Mouse (Mus musculus) thymus, adult 18-20 months (tissue): Measurements from ENCODE around the gene Gm10309.
"Not testable (repeated sequence)": the region's sequence is repeated elsewhere in the genome, so short reads cannot be mapped to it uniquely, and the experiment has no call there.

Source experiments
- DNase-seq, 2 experiments: peaks; one replicate each; pipeline ENCODE4 v3.0.0; 2022; ENCODE audit warnings: mixed read lengths in 2 of 2

The Gm10309 gene

DNA sequence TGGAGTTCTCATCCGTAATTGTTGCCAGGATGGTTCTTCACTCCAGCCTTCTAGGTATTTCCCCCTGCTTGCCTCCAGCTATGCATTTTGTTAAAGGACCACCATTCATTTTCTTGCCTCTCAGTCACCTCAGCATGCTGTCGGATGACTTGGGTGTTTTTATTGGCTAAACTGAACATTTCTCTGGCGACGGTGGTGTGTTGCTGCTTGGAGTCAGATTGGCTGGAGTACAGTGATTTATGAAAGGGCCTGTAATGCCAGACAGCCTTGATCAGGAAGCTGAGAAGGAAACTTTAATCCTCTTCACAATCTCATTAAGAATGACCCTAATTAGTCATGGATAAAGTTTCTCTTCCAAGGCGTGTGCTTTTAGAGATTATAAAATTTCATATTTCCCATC, 4.8 kb upstream of the Gm10309 start:
- no peak for DNase-seq

DNA sequence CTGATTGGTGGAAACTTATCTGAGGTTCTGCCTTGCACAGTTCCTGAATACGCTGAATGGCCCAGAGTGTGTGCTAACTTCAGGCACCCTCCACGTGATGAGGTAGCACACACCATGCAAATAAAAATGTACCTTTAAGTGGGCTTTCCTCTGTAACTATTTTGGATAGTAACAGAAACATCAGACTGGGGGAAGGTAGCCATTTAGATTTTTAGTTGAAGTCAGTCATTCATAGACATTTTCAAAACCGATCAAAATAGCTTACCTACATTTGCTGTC, 3.1 kb upstream of the Gm10309 start:
- DNase-seq = no peak

DNA sequence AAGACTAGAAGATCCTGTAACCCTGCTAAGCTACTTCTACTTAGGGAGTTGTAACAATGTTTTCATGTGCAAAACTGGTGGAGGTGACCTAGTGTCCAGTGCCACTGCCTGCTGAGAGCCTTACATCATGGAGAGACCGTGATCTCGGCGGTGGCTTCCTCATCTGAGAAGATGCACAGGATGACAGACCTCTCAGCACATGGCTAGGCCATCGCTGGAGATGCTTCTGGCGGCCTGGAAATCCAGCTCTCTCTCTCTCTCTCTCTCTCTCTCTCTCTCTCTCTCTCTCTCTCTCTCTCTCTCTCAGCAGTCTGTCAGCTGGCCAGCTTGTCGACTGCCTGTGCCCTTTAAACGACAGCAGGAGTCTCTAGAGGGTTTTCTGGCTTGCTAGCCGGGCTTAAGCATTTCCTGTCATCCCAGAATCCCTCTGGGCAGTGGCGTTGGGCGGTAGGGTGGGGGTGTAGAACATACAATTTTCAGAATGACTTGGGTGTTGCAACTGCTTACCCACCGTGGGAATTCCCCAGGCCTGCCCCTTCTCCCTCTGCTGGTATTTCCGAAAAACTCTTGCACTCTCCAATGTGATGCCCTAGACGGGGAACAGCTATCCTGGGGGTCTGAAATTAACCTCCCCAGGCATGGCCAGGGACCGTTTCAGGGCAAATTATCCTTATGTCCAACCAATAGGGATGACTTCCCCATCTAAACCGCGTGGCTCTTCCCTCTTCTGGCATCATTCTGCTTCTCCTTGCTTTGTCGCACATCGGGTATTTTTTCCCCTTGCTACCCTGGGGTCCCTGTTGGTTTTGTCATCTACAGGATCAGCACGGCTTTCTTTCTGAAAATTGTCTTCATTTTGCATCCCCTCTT, 2.5 kb upstream of the Gm10309 start:
- no peak for DNase-seq

- DNase-seq = no peak
These were observed 1.8 kb upstream of the Gm10309 start for GRCm38 (mm10) chr17:86506881-86507280.

DNA sequence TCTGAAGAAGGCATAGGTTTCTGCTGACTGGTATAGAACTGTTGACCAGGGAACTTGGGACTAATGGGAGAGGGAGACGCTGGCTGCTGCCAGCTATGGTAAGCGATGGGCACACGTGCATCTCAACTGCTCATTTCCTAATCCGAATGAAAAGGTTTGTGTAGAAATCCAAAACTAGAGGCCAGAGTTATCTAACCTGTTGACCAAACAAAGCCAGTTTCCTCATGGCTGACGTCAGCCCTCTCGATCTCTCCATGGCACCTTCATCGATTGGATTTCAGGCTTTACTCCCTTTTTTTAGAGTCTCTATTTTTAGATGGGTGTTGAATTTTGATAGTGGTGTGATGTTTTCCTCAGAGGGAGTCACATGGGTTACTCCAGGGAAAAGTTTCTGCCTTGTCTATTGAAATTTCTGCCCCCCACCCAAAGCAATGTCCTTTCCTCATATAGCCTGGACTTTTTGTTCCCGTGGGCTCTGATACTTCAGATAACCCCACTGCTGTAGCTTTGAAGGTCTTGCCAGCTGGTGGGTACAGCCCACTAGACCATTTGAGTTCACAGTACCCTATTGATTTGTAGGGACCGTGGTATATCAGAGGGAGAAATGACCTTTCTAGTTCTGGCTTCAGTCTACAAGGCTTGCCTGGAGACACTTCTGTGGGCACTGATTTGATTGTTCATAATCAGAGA, 1.7 kb downstream of the Gm10309 start:
- DNase-seq = no peak

DNA sequence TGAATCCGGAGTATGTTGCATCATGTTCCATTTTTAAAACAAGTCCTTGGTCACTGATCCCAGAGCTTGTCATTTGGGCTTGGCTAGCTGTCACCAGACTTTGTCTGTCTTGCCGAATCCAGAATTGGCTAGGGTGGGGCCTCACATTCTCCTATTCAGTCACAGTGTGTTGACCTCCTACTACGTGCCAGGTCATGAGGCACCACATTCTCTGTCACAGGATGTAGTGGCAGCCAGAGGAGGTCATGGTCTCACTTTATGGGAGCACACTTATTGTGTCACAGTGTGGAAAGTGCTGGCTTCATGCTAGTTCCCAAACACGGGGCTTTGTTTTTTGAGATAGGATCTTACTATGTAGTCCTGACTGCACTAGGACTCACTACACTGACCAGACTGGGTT, 3.6 kb downstream of the Gm10309 start:
- DNase-seq = no peak

- no peak for DNase-seq
These were observed 5.5 kb downstream of the Gm10309 start for GRCm38 (mm10) chr17:86499359-86500045.

DNA sequence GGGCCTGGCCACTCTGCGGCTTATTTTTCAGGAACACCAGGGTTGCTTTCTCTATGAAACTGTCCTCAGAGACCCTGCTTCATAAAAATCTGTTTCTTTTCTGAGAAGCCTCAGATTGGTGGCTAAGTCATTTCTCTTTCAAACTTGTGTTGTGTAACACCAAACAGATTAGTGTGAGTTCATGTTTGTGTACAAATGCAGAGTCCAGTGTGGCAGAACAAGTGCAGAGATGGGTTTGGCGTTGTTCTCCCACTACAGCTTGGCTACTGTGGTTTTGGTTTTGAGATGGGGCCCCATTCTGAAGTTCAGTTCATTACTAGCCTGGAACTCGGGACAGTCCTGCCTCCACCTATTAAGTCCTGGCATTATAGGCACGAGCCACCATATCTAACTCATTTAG, 7.7 kb downstream of the Gm10309 start:
- DNase-seq = no peak

GRCm38 (mm10) chr17:86496123-86496771, 8.8 kb downstream of the Gm10309 start:
- no peak for DNase-seq

DNA sequence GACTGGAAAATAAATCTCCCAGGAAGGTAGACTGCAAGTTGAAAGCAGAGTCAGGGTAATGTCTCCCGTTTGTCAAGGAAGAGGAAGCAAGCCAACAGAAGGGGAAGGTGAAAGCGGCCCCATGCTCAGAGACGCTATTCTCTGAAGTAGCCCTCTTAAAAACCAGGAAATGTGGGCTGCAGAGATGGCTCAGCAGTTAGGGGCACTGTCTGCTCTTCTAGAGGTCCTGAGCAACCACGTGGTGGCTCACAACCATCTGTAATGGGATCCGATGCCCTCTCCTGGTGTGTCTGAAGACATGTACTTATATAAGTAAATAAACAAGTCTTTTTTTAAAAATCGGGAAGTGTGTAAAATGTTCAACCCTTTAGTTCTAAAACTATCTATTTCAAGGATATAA, 10.1 kb downstream of the Gm10309 start:
- DNase-seq = no peak

GRCm38 (mm10) chr17:86494494-86494893, 10.5 kb downstream of the Gm10309 start:
- no peak for DNase-seq

GRCm38 (mm10) chr17:86493891-86494420, 11.1 kb downstream of the Gm10309 start:
- no peak for DNase-seq

GRCm38 (mm10) chr17:86492376-86492775, 12.7 kb downstream of the Gm10309 start:
- no peak for DNase-seq

GRCm38 (mm10) chr17:86489827-86490226, 15.2 kb downstream of the Gm10309 start:
- no peak for DNase-seq

- no peak for DNase-seq
These were observed 17.6 kb downstream of the Gm10309 start for GRCm38 (mm10) chr17:86487450-86487849.

DNA sequence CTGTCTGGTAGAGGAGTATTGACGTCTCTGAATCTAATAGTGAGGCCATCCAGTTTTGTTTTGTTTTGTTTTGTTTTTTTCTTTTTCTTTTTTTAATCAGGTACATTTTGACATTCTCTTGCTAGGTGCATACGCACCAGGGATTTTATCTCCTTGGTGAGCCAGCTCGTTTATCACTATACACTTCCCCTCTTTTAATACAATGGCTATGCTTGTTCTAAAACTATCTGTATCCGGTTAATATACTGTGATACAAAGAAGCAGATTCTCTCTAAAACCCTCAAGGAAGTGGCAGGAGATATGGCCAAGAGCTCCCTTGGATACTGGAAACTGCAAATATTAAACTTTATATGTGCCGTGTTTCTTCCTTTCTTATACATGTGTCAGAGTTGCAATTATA, 18.4 kb downstream of the Gm10309 start:
- DNase-seq = no peak

- peak in 1 of 2 experiments; percentile 32 for DNase-seq
These were observed 20.8 kb downstream of the Gm10309 start for GRCm38 (mm10) chr17:86484087-86484737.

DNA sequence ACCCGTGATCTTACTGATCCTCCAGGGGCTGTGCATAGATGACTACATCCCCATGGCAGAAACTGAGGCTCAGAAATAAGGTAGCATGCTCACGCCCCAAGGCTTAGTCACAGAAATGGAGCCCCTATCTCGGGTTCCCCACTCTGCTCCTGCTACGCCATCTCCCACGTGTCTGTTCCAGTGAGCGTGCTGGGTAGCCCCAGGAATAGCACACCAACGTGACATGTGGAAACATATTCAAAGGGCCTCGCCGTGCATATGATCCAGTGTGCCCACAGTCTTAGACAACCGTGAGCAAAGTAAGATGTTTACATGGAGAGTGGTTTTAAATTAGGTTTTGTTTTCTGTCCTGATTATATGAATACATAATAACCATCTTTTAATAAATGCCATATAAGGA, 22.4 kb downstream of the Gm10309 start:
- DNase-seq = no peak

GRCm38 (mm10) chr17:86479406-86479805, 25.6 kb downstream of the Gm10309 start:
- DNase-seq = no peak

DNA sequence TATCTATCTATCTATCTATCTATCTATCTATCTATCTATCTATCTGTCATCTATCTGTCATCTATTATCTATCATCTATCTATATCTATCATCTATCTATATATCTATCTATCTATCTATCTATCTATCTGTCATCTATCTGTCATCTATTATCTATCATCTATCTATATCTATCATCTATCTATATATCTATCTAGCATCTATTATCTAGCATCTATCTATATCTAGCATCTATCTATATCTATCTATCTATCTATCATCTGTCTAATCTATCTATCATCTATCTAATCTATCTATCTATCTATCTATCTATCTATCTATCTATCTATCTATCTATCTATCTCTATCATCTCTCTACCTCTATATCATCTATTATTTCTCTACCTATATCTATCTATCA, 27.6 kb downstream of the Gm10309 start:
- not testable (repeated sequence) for DNase-seq

- no peak for DNase-seq
These were observed 28.4 kb downstream of the Gm10309 start for GRCm38 (mm10) chr17:86476674-86477073.

DNA sequence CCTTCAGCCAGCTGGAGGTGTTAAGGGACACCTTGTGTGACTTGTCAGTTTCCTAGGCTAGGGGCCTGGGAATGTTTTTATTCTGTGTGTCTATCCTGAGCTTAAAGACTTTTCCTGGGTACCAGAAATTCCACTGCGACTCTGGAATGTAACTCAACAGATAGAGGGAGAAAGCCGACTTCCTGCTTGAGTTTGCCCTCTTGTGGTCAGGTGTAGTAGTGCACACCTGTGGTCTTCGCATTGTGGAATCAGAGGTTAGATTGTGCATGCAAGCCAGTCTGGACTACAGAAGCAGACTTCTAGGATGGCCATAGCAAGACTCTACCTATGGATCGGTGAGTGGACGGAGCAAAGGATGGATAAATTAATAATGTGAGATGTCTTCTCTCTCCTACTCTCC, 33.3 kb downstream of the Gm10309 start:
- peak in 1 of 2 experiments; percentile 26 for DNase-seq

DNA sequence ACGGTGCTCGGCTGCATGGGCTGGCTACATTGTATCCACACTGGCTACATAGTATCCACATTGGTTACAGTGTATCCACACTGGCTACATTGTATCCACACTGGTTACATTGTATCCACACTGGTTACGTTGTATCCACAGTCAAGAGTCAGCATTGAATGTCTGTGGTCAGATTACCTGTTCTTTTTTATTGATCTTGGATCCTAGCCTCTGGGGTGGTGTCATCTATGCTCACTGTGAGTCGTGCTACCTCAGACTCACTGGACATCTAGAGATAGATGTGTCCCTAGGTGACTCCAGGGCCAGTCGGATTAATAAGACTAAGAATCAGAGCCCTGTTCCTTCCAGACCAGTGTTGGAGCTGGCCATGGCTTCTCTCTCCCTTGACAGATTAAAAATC, 34.9 kb downstream of the Gm10309 start:
- DNase-seq = no peak
